Mouse (Mus musculus): ENCODE measurements at regions not wholly inside any gene's neighbourhood (a gene's known extent, or its start where the extent isn't known, plus 50 kb on each side); places are given as distances from the start of the nearest gene placed in this dataset.
A peak's percentile ranks its signal among the peaks of the same experiment; 100 is the strongest.

GRCm38 (mm10) chr9:93420283-93420682 is 878.3 kb downstream of the Plod2 start:
- 94% methylated on average over 1 of the region's 1 CpGs for WGBS
- no peak overlapping the region for H3K27ac ChIP-seq (replicated peaks)
- no peaks in the 10 kb centered on the region for H3K4me1 ChIP-seq
- ATAC-seq (ENCODE audit: low FRiP score, low read depth) = no peak
- H3K4me2 ChIP-seq (replicated peaks) = no peak overlapping the region
- H3K9ac ChIP-seq (replicated peaks) = no peak overlapping the region
- no peaks in the 10 kb centered on the region for H3K9me3 ChIP-seq
- H3K27me3 ChIP-seq = no peaks in the 10 kb centered on the region
- no peak overlapping the region for H3K4me3 ChIP-seq
- H3K36me3 ChIP-seq = no peaks in the 10 kb centered on the region

GRCm38 (mm10) chr9:93432335-93432734 is 890.3 kb downstream of the Plod2 start:
- no peak overlapping the region for H3K4me3 ChIP-seq
- H3K36me3 ChIP-seq = no peaks in the 10 kb centered on the region
- H3K9ac ChIP-seq (replicated peaks) = no peak overlapping the region
- no peak overlapping the region for H3K4me2 ChIP-seq (replicated peaks)
- no peak overlapping the region for H3K27ac ChIP-seq (replicated peaks)
- H3K4me1 ChIP-seq = no peaks in the 10 kb centered on the region
- H3K9me3 ChIP-seq = no peaks in the 10 kb centered on the region
- H3K27me3 ChIP-seq = no peaks in the 10 kb centered on the region
- ATAC-seq (ENCODE audit: low FRiP score, low read depth) = no peak

GRCm38 (mm10) chr9:93458676-93459075 is 916.7 kb downstream of the Plod2 start:
- Histone ChIP-seq H3K36me3 (no peaks in the 10 kb centered on the region), H3K4me2 (replicated peaks) (no peak overlapping the region), H3K4me1 (no peaks in the 10 kb centered on the region), H3K9ac (replicated peaks) (no peak overlapping the region), H3K4me3 (no peak overlapping the region), H3K27me3 (no peaks in the 10 kb centered on the region), H3K9me3 (no peaks in the 10 kb centered on the region), H3K27ac (replicated peaks) (no peak overlapping the region)
- peak; percentile 41; the same call in 1 of the 2 replicates for ATAC-seq (ENCODE audit: low FRiP score, low read depth)

Data from midbrain, embryonic 12.5 days (tissue).